Mouse (Mus musculus): ENCODE results near the gene Cetn2.

Cetn2 gene

DNA sequence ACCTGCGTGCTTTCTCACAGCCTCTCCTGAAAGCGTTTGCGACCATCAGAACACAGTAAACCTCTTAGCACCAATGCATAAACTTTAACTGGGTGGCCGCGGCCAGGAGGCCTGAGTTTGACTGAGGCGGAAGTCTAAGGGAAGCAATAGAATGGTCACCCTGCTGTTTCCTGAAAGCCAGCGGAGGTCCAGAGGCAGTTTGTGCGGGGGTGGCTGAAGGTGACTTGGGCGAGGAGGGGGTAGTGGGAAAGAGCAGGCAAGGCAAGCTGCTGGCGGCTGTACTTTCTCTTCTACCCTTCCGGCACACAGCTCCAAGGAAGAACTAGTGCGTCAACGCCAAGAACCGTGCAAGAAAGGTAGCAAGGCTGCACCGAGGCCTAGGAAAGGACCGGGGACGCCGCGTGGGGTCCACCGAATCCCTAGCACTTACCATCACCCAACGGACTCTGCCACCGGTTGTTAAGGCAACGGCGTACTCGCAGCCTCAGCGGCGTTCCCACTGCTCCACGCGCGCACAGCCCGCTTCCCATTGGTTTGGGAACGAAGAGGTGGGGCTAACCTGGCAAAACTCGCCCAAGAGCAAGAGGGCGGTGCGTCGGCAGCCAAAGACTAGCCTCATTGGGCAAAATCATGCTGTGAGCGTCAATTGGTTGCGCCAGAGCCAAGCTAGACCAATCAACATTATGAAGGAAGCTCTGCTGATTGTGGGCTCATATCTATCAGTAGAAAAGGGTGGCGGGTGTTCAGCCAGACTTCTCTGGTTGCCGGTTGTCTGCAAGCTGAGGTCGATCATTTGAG lies at the start of gene Cetn2, which contains the start of gene Nsdhl:
Gene Cetn2, minus strand, starts transcription at position 528 of the 798 bp plus-strand sequence.
Gene Nsdhl, plus strand, starts transcription at position 674 of the 798 bp plus-strand sequence.
- DNase-seq (ENCODE audit: extremely low read depth, low read depth, low spot score): peak; percentile 46

GRCm38 (mm10) chrX:72962743-72963142 lies 44.5 kb upstream of the Cetn2 start:
- no peak for DNase-seq (ENCODE audit: extremely low read depth, low read depth, low spot score)

DNA sequence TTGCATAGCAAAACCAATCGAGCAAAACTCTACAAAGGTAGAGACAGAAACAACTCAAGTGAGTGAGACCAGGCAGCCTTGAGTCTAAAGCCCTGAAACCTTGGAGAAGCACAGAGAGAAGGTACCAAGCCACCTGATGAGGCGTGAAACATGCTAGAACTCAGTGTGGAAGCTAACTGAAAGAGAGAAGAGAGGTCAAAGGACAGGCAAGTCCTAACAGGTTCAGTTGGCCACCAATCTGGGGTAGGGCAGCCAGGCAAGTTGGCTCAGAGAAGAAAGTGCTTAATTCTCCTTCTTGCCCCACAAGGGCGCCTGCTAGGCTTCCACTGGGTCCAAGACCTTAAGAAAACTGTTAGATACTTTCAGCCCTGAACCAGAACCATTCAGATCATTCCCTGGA lies 43.3 kb upstream of the Cetn2 start:
- no peak for DNase-seq (ENCODE audit: extremely low read depth, low read depth, low spot score)

DNA sequence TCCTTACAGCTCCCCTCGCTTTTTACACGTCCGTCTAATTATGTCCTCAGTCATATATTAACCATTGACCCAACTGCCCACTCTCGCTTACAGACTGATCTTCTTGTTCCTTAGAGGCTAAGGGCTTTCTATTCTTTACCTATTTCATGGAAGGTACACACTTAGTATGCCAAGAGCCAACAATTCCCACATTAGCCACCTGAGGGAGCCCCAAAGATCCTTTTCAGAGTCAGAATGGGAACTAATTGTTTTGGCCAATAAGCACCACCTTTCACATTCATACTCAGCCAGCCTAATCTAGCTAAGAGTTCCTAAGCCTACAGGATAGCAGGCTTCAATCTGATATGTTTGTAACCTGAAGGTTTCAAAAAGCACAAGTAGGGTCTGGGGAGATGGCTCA lies 42.2 kb upstream of the Cetn2 start:
- DNase-seq (ENCODE audit: extremely low read depth, low read depth, low spot score): no peak

DNA sequence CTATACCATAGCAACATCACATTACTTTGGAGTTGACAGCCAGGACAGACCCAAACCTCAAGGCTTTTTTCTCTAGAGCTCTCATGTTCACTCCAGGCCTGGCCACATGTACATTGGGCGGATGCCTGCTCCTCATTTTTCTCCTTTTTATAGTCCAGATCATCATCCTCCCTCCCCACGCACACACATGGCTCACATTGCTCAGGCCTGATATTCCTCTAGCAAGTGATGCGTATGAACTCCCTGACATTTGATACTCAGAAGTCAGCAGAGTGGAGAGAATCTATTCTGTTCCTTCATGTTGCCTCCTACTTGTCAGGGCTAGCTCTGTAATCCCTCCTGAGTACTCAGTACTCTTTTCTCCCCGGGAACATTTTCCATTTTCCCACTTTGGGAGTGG lies 38.3 kb upstream of the Cetn2 start:
- DNase-seq (ENCODE audit: extremely low read depth, low read depth, low spot score): no peak

GRCm38 (mm10) chrX:72953464-72953863 lies 35.3 kb upstream of the Cetn2 start:
- no peak for DNase-seq (ENCODE audit: extremely low read depth, low read depth, low spot score)

GRCm38 (mm10) chrX:72921391-72921790 lies 3.2 kb upstream of the Cetn2 start:
- DNase-seq (ENCODE audit: extremely low read depth, low read depth, low spot score): no peak

- no peak for DNase-seq (ENCODE audit: extremely low read depth, low read depth, low spot score)
Measured at GRCm38 (mm10) chrX:72918682-72919059, 460 bp upstream of the Cetn2 start.

- no peak for DNase-seq (ENCODE audit: extremely low read depth, low read depth, low spot score)
Measured at GRCm38 (mm10) chrX:72911611-72912010, 6.6 kb downstream of the Cetn2 start.

GRCm38 (mm10) chrX:72908404-72908741 lies 9.8 kb downstream of the Cetn2 start:
- DNase-seq (ENCODE audit: extremely low read depth, low read depth, low spot score): no peak

DNA sequence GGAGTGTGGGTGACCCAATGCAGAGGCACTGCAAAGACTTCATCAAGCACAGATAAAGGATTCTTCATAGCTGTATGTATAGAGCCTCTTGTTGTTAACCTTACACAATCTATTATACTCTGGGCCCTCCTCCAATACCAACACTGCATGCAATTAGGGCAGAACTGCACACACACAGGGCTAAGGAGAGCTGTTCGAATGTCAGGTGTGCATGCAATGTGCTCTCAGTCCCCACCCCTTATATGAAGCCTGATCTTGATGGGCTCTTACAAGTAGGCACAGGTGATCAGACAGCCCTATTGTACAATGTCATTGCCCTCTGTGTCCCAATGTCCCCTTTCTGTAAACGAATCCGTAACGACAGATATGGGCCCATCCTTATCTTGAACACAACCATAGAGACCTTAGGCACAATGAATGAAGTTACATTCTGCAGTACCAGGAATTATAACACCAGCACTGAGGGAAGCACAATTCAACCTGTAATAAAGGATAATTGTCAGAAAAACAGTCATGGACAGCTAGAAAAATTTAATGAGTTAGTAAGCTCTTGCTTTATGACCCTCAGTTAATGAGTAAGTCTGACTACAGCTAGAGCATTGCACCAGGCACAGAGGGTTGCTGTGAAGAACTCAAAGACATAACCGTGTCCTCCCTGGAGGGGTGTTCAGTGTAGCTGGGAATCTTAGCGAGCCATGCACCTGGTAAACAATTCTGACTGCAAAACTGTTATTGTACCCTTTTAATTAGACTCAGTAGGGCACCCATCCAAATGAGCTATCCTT lies 10.4 kb downstream of the Cetn2 start:
- no peak for DNase-seq (ENCODE audit: extremely low read depth, low read depth, low spot score)

DNA sequence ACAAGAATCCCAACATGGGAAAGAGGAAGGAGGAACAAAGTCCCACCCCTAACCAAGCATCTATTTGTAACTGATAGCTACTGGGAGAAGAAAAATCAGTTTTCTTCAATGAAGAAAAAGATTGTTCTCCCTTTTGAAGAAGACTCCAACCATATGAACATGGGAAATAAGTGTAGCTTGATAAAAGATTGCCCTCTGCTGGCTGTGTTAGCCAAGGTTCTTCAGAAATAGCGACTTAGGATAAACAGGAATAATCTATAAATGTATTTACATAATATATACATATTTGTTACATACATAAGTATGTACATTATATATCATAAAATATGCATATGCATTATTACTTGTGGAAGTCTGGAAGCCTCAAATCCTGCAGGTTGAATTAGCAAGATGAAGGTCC lies 15.7 kb downstream of the Cetn2 start:
- no peak for DNase-seq (ENCODE audit: extremely low read depth, low read depth, low spot score)

- DNase-seq (ENCODE audit: extremely low read depth, low read depth, low spot score): no peak
Measured at GRCm38 (mm10) chrX:72896055-72896437, 22.2 kb downstream of the Cetn2 start.

GRCm38 (mm10) chrX:72895388-72896054 lies 22.7 kb downstream of the Cetn2 start:
- no peak for DNase-seq (ENCODE audit: extremely low read depth, low read depth, low spot score)
